Mouse (Mus musculus): ENCODE measurements around the gene Xpo5.

Xpo5 gene

DNA sequence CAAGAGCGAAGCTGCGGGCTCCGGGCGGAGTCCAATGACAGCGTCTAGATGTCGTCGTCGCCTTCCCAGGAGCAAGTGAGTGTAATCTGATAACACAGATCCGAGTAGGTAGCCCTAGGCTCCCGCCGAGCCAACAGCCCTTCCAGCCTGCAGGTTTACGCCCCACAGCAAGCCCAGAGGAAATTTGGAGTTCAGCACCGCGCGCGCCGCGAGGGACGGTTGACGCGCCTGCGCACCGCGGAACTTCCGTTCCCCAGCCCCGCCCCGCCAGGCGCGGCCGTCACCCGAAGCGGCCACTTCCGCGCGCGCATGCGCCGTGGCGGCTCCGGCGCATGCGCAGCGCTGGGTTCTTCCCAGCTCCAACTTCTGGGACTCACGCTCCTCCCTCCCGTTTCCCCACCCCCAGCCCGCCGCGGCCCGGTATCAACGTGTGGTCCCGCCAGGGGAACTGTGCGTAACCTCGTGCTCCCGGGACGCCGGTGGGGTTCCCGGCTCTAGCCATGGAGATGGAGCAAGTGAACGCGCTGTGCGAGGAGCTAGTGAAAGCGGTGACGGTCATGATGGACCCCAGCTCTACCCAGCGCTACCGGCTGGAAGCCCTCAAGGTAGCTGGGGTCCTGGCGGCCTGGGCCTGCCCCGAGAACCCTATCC, at the start of gene Xpo5, which contains the start of gene Polh:
Gene Xpo5, plus strand, starts transcription at position 362 of the 651 bp plus-strand sequence.
Gene Polh, minus strand, starts transcription at position 225 of the 651 bp plus-strand sequence.
- DNase-seq (ENCODE audit: low spot score in 2 of 2), result peak; percentile 85 to 94

DNA sequence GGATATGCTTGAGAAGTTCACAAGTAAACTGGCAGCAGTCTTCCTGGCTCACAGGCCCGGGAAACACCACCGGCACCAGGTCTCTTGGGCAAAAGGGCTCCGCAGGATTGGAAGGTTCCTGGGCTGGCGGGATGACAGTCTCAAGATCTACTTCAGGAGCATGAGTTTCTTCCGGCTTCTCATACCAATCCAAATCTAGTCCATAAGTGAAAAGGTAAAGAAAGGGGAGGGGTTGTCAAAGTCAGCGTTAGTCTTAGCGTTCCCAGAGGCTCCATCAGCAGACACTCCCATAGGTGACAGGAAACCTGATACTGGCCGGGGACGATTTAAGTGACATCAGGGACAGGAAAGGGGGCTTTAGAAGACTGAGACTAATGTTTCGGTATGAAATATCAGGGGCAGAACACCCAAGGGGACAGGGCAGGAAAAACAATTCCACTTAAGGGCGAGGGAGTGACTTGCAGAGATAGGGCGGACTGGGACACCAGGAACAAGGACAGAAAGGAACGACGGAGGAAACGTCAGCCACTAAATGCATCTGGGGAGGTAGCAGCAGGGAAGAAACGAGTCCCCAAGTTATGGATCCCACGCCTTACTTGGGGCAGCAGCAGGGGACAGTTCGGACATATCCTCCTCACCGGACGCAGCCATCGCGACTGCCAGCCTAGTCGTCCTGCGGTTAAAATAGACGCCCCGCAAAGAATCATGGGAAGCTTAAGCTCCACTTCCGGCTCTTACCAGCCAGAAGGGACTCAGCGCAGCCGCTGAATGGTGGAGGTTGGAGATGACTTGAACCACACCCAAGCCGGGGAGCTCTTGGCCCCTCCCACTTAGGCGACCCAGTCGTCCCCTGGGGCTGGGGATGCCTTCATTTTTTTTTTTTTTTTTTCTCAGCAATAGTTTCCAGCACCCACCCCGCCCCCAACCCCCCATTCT, 49.5 kb upstream of the Xpo5 start, which contains the start of gene Mad2l1bp:
Gene Mad2l1bp, minus strand, starts transcription at position 707 of the 936 bp plus-strand sequence.
- DNase-seq (ENCODE audit: low spot score in 2 of 2), result peak; percentile 60 to 76

DNA sequence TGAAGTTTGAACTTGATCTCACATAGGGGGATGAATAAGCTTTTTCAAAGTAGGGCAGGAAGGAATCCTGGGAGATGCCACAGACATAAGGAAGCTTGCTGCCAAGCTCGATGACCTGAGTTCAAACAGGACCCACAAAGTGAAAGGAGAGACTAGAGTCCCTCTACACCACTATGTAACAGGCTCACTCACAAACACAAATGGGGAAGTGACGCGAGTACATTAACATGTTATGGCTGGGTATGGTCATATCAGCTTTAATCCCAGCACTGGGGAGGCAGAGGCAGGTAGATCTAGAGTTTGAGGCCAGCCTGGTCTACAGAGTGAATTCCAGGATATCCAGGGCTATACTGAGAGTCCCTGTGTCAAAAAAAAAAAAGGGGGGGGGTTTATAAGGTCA, 48.2 kb upstream of the Xpo5 start:
- DNase-seq (ENCODE audit: low spot score in 2 of 2), result no peak

DNA sequence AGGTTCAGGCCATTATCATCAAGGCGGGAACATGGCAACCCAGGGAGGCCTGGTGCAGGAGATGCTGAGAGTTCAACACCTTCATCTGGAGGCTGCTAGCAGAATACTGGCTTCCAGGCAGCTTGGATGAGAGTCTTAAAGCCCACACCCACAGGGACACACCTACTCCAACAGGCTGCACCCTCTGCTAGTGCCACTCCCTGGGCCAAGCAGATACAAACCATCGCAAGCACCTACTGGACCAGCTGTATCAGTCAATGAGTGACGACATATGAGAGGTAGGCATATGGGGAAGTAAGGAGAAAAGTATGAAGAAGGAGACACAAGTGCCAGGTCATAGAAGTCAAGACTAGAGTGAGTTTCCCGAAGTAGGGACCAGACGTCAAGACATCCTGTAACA, 45.9 kb upstream of the Xpo5 start:
- no peak for DNase-seq (ENCODE audit: low spot score in 2 of 2)

DNA sequence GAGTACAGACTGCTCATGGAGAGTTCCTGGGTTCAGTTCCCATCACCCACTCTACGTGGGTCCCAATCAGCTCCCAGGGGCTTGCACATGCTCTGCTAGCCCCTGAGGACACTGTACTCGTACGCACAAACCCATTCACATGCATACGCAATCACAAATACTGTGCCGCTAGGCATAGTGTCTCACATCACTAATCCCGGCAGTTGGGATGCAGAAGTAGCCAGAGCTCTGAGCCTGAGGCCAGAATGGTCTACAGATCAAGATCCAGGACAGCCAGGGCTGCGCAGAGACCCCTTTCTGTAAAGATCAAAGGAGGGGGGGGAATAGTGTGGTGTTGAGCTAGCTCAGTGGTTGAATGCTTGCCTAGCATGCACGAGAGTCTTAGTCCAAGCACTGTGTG, 45.5 kb upstream of the Xpo5 start:
- no peak for DNase-seq (ENCODE audit: low spot score in 2 of 2)

DNA sequence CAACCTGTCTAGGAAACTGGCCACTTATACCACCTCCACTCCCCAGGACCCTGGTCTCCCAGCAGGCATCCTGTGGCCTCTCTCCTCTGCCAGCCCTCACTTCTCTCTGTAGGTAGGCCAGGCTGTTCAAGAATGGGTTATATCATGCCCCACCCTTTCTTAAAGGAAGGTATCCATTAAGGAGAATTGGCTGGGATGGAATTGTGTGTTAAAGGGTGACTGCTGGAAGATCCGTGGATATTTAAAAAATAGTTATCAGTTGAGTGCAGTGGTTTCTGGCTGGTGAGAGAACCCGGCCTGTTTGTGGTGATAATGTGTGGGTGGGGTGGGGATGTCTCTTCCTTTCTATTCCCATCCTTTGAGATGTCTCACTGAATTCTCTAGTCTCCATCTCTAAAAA, 43.3 kb upstream of the Xpo5 start:
- DNase-seq (ENCODE audit: low spot score in 2 of 2), result no peak

DNA sequence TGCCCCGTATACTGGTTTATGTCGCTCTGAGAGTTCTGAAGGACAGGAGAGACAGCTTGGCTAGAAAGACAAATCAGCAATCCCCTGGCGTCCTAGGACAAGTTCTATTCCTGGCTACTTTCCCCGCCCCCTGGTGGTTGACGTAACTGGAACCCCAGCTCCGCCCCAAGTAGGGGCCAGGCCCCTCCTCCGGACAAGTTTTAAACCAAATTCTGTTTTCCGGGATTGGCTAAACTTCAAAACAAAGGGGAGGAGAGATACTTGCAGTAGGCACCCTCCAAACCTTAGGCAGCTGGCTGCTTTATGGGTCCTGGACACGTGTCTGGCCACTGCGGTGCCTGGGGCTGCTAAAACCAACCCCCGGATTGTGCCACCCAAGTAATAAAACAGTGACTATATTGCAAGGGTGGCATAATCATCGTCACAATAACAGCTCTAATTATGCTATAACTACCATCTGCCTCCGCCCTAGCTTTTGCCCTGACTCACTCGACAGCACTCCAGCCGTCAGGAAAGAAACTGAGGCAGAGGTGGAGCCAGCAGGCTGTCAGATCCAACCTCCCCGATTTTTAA, 42.4 kb upstream of the Xpo5 start:
- DNase-seq (ENCODE audit: low spot score in 2 of 2), result peak; percentile 69 to 75

DNA sequence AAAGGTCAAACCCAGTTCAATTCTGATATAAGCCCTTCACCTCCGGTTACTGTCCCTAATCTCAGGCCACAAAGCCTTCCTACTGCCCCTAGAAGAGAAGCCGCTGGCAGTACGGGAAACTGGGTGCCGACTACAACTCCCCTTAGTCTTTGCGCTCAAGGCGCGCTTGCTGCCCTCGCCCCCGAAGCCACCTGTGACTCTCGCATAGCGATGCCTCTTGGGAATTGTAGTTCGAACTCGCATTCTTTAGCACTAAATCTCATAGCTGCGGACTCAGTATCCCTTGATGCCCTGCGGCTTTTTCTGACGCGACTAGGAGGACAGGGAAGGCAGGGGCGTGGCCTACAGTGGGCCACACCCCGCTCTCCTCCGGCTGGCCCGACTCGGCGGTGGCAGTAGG, 41.9 kb upstream of the Xpo5 start, which contains the start of gene Gtpbp2:
Gene Gtpbp2, plus strand, starts transcription at position 347 of the 400 bp plus-strand sequence.
- DNase-seq (ENCODE audit: low spot score in 2 of 2), result peak; percentile 78 to 93

DNA sequence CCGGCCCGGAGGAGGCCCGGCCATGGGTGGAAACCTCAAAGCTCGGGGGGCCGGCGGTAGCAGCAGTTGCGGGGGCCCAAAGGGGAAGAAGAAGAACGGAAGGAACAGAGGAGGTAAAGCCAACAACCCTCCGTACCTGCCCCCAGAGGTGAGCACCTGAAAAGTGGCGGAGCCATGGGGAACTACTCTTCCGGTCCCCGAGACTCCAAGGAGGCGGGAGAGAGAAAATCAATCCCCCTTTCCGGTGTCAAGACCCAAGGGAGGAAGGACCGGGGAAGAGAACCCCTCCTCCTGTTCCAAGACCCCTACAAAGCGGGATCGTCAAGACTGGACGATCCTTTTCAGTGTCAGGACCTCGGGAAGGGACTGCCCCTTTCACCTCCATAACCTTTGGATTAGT, 41.4 kb upstream of the Xpo5 start:
- DNase-seq (ENCODE audit: low spot score in 2 of 2), result no peak

DNA sequence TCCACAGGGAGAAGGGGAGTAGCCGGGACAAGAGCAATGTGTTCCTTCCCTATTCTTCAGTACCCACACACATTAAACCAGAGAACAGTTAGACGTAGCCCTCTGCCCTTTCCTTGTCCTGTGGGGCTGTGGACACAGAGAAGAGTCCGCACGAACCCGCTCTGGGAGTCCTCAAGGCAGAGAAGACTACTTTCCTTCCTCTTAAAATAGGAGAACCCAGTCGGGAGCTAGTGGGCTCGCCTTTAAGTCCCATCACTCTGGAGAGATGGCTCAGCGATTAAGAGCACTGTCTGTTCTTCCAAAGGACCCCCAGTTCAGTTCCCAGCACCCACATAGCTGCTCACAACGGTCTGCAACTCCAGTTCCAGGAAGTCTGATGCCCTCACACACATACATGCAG, 40.9 kb upstream of the Xpo5 start:
- DNase-seq (ENCODE audit: low spot score in 2 of 2), result no peak

DNA sequence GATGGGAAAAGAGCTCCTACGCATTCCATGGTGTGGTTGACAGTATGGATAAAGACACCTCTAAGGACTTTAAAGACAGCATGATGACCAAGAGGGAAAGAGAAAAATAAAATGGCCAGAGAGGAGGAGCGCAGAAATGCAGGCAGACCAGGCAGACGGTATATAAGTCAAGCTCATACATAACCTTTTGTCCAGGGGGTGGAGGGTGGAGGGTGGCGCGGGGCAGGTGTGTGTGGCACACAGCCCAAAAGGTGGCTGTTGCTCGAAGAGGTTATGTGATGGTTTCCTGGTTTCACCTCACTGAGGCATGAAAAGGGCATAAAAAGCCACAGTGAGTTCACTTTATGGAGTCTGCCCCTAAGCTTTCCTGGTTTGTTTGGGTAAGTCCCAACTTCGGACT, 40.0 kb upstream of the Xpo5 start:
- no peak for DNase-seq (ENCODE audit: low spot score in 2 of 2)

DNA sequence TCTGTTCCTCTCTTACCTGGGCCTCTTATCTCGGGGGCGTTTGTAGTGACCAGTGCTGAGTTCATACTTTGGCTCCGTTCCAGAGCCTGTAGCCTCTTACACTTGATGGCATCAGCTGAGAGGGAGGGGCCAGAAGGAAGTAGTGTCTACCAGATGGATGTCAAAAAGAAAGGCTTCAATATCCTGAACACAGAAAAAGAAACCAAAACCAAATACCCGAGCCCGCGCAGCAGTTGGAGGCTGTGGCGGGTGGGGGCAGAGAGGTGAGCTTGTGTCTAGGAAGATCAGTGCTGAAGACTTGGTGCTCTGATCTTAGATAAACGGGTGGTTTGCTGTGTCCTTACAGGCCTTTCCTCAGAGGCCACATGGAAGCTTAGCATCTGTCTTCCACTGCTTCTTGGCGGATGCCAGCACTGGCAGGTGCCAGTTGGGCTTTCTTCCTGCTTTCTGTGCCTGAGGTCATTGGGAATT, 39.6 kb upstream of the Xpo5 start:
- DNase-seq (ENCODE audit: low spot score in 2 of 2), result no peak

DNA sequence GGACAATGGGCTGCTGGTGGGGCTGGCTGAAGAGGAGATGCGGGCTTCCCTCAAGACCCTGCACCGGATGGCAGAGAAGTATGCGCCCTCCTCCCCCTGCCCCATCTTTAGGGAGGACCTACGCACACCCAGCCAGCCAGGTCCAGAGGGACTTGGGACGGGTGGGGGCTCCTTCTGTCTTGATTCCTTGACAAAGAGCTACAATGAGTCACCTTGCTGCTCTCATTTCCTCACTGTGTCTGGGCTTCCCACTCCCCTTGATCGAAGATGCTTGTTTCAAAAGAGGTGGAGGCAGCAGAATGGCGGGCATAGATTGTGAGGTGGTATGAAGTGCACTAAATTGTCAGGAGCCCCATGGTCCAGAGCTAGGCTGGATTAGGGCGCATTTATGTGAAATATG, 38.3 kb upstream of the Xpo5 start:
- DNase-seq (ENCODE audit: low spot score in 2 of 2), result no peak

DNA sequence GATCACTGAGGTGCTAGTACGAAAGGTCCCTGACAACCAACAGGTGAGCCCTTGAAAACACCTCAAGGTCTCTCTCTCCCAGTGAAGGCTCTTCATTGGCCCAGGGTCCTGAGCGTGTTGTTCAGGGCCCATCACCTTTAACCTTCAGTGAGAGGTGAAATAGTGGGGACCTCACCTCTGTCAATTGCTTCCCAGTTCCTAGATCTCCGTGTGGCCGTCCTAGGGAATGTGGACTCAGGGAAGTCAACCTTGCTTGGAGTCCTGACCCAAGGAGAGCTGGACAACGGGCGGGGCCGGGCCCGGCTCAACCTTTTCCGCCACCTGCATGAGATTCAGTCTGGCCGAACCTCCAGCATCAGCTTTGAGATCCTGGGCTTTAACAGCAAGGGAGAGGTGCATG, 37.8 kb upstream of the Xpo5 start:
- no peak for DNase-seq (ENCODE audit: low spot score in 2 of 2)

DNA sequence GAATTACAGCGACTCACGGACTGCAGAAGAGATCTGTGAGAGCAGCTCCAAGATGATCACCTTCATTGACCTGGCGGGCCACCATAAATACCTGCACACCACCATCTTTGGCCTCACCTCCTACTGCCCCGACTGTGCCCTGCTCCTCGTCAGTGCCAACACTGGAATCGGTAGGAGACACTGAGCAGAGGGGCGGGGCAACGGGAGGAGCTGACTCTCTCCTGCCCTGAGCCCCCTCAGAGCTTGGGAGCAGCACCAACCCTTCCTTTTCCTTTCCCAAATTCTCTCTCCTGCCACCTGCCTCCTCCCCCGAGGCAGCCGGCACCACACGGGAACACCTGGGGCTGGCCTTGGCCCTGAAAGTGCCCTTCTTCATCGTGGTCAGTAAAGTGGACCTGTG, 37.1 kb upstream of the Xpo5 start:
- no peak for DNase-seq (ENCODE audit: low spot score in 2 of 2)

DNA sequence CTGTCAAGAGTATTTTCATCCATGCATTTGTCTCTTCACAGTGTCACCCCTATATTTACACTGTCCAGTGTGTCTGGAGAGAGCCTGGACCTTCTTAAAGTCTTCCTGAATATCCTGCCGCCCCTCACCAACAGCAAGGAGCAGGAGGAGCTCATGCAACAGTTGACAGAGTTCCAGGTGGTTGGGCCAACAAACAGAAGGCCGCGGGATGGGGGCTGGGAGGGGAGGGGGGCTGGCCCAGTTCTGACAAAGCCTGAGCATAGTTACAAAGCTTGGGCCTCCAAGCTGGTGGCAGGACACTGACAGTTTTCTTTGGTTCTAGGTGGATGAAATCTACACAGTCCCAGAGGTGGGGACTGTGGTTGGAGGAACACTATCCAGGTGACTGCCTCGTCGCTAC, 36.3 kb upstream of the Xpo5 start:
- no peak for DNase-seq (ENCODE audit: low spot score in 2 of 2)

DNA sequence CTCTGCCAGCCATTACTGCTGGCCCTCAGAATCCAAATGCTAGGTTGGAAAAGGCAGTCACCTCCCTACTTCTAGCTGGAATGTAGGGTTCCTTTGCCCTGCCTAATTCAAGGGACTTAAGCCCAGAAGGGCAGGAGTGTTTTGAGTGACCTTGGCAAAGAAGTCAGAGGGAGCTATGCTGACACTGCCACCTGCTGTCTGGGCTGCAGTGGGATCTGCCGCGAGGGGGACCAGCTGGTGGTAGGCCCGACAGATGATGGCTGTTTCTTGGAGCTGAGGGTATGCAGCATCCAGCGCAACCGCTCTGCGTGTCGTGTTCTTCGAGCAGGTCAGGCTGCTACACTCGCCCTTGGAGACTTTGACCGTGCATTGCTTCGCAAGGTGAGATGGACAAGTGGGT, 35.6 kb upstream of the Xpo5 start:
- no peak for DNase-seq (ENCODE audit: low spot score in 2 of 2)

DNA sequence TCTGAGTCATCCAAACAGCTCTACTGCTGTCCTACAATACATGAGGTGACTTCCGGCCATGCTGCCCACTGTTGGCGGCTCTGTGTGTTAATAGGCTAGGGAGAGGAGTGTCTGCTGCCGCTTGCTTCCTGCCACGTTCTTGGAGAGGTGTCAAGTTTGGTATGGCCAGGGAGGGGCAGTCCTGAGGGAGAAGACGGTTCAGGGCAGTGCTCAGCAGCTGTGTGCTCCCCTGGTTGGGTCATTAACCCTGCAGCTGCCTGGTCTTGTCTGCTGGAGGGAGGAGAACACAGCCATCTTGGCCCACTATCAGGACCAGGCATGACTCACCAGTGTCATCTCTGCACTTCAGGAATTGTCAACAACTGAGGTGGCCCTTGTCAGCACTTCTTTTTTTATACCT, 34.3 kb upstream of the Xpo5 start:
- no peak for DNase-seq (ENCODE audit: low spot score in 2 of 2)

DNA sequence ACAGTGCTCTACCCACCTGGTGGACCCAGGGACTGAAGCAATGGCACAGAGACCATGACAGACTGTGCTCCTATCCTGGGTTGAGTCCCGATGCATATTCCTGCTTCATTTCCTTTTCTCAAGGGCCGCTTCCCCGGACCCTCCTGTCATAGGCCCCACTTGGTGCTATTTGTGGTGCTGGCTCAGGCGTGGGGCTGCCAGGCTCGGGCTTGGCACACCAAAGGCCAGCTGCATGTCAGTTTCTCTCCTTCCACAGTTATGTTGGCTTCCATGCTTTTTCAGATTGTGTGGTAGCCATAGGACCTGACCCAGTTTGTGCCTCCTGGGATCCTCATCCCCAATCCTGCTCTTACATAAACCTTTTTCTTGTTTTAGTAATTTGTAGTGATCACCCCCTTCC, 33.8 kb upstream of the Xpo5 start:
- no peak for DNase-seq (ENCODE audit: low spot score in 2 of 2)

DNA sequence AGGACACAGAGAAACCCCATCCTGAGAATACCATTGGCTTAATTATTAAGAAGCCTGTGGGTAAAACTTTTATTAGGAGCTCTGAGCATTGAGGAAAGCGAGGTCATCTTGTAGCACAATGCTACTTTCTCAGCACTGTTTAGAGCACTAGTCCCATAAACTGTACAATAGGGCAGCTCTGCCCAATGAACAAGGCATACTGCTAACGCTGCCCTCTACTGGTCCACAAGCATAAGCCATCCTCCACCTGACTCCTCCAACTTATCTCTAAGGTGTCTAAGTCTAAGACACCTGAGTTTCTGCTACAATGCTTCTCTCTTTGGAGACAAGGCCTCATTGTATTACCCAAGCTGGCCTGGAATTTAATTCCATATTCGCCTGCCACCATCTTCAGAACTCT, 32.0 kb upstream of the Xpo5 start:
- DNase-seq (ENCODE audit: low spot score in 2 of 2), result no peak

DNA sequence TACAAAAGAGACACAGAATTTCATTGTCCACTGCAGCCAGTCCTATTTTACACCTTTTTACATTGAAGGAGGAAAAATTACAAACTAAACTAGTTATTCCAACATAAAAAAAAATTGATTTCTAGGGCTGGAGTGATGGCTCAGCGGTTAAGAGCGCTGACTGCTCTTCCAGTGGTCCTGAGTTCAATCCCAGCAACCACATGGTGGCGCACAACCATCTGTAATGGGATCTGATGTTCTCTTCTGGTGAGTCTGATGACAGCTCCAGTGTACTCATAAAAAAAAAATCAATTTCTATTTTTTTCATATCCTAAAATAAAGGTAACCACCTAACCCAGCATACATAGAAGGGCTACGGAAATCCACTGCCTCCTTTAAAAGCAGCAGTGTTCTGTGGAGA, 20.3 kb upstream of the Xpo5 start:
- no peak for DNase-seq (ENCODE audit: low spot score in 2 of 2)

DNA sequence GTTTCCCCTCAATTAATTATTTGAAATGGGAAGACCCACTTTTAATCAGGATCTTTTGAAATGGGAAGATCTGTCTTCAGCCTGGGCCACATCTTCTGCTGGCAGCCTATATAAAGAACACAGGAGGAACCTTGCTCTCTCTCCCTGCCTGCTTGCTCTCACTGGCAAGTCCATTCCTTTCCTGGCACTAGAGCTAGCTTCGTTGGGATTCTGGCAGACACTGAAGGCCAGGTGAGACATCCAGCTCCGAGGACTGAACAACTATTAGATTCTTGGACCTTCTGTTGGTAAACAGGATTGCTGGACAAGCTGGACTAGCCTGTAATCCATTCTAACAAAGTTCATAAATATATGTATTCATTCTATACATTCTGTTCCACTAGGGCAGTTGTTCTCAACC, 13.8 kb upstream of the Xpo5 start:
- no peak for DNase-seq (ENCODE audit: low spot score in 2 of 2)

DNA sequence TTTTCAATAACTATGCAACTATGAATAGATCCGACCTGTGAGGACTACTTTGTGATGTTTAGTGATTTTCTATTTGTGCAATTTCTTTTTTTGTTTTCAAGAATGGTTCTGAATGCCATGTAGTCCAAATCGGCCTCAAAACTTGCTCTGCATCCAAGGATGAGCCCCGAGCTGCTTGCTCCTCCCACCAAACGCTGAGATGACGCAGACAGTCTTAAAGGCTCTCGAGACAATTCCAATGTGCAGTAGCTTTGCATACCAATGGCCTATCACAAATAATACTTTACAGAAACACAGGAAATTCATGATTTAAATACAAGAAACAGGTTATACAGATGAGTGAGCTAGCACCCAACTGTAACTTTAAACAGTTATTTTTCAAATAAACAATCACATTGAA, 1.4 kb upstream of the Xpo5 start:
- no peak for DNase-seq (ENCODE audit: low spot score in 2 of 2)
